Mouse (Mus musculus) heart, embryonic 14.5 days (tissue): ENCODE measurements around the gene Wdsub1. TPM values are rescaled to one million over a fixed set of nuclear protein-coding genes. Genes with fewer than 3 reads are reported as not detected.

Experiments
- ATAC-seq: fragments of 200-750 bp; cut with Nextera tagmentation; 2 replicates; pipeline ENCODE4 v1.8.0; 2017; ENCODE audit warnings: low read depth, moderate TSS enrichment; ENCODE audit not compliant: insufficient number of reproducible peaks, insufficient read depth, low FRiP score
- H3K27ac ChIP-seq, 2 experiments: fragments of 200-500 bp in 1 of 2; fragments of 300-500 bp in 1 of 2; sonication (generic) in 1 of 2; replicated peaks in 1 of 2; 2 replicates each; pipeline ENCODE4 v1.5.1; 2012 to 2014; ENCODE audit warnings: low read depth in 2 of 2, low read length in 2 of 2, control low read depth in 1 of 2, mild to moderate bottlenecking in 1 of 2, mixed read lengths in 1 of 2; ENCODE audit not compliant: control insufficient read depth in 1 of 2, insufficient read depth in 1 of 2
- H3K27me3 ChIP-seq: fragments of 300-500 bp; sonication (generic); 2 replicates; pipeline ENCODE4 v1.6.1; 2014; ENCODE audit warnings: mild to moderate bottlenecking, low read length, control low read depth; ENCODE audit not compliant: control insufficient read depth, insufficient read depth
- H3K36me3 ChIP-seq: fragments of 300-500 bp; sonication (generic); 2 replicates; pipeline ENCODE4 v1.6.1; 2014; ENCODE audit warnings: mild to moderate bottlenecking, control low read depth, low read length, mixed read lengths; ENCODE audit not compliant: control insufficient read depth, insufficient read depth
- H3K4me1 ChIP-seq, 2 experiments: fragments of 200-500 bp in 1 of 2; fragments of 300-500 bp in 1 of 2; sonication (generic) in 1 of 2; 2 replicates each; pipeline ENCODE4 v1.6.1; 2012 to 2014; ENCODE audit warnings: low read length in 2 of 2, control low read depth in 1 of 2, mixed read lengths in 1 of 2; ENCODE audit not compliant: control insufficient read depth in 2 of 2, insufficient read depth in 2 of 2
- H3K4me2 ChIP-seq: fragments of 300-500 bp; sonication (generic); 2 replicates; pipeline ENCODE4 v1.6.1; 2014; ENCODE audit warnings: mild to moderate bottlenecking, low read length
- H3K4me3 ChIP-seq, 2 experiments: fragments of 200-500 bp in 1 of 2; fragments of 300-500 bp in 1 of 2; sonication (generic) in 1 of 2; 2 replicates each; pipeline ENCODE4 v1.5.1; 2012 to 2014; ENCODE audit warnings: low read length in 2 of 2, mild to moderate bottlenecking in 2 of 2, control low read depth in 1 of 2, low read depth in 1 of 2, moderate library complexity in 1 of 2; ENCODE audit not compliant: control insufficient read depth in 1 of 2, insufficient read depth in 1 of 2
- H3K9ac ChIP-seq: fragments of 300-500 bp; sonication (generic); 2 replicates; pipeline ENCODE4 v1.6.1; 2014; ENCODE audit warnings: mild to moderate bottlenecking, low read length
- H3K9me3 ChIP-seq: fragments of 300-500 bp; sonication (generic); 2 replicates; pipeline ENCODE4 v1.6.1; 2016; ENCODE audit warnings: low read length, control low read depth; ENCODE audit not compliant: control insufficient read depth
- WGBS: fragments of 180-500 bp; shearing (Covaris S2); extraction: QIAGEN DNeasy Blood & Tissue Kit; methylation state at CpG from one replicate; pipeline ENCODE4 v1.1.7; 2014; 5-methylcytosine and 5-hydroxymethylcytosine counted together
- polyA plus RNA-seq: library from polyadenylated mRNA; unstranded; fragments of >200 nt; fragmentation: Nextera tagmentation; extraction: Ambion mirVana; gene quantifications from 2 replicates; pipeline ENCODE4 v1.2.1, GENCODE M21; 2014

Wdsub1 gene
- polyA plus RNA-seq, 1 experiment from 2014 or later: 52.4 TPM

DNA sequence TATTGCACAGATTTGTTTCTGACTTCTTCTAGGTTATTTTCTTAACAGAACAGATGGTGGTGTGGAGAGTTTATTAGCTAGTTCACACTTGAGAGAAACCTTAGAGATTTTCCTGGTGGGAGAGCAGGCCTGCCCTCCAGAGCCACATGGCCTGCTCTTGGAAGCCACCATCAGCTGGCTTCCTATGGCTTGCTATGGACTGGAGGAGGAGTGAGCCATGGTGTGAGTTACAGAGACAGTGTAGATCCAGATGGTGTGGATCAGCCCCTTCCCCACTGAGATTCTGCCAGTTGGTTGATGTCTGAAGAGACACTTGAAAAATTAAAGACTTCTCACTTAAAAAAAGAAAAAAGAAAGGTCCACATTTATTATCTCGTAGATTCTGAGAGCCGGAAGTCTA, 61.3 kb downstream of the Wdsub1 start:
- ATAC-seq: no peak
- Histone ChIP-seq H3K27ac (no peak overlapping the region), H3K4me1 (peaks cover 22 to 27% of the 10 kb centered on the region in 2 experiments), H3K36me3 (peaks cover 65% of the 10 kb centered on the region), H3K9ac (no peak overlapping the region), H3K9me3 (no peaks in the 10 kb centered on the region), H3K4me3 (no peak overlapping the region), H3K27me3 (no peaks in the 10 kb centered on the region), H3K4me2 (no peak overlapping the region)
- WGBS: 81% methylated on average over 2 of the region's 2 CpGs

DNA sequence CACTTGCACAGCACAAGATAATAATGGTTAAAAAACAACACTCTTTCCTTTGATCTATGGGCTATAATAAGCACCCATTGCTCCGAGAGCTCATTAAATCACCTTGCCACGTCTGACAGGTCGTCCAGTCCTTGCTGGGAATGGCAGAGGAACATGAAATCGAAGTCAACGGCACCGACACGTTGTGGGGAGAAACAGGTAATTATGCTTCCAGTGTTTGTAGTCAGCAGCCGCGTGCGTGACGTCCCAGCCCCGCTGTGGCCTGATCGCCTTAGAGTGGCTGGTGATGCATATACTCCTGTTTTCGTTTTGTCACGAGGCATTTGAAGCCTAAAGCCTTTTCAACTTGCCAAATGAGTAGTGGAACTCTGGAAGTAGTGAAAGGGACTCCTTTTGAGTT, 62.3 kb downstream of the Wdsub1 start:
- WGBS: 85% methylated on average over 15 of the region's 15 CpGs
- Histone ChIP-seq H3K27me3 (no peaks in the 10 kb centered on the region), H3K27ac (no peak overlapping the region), H3K4me2 (no peak overlapping the region), H3K4me3 (no peak overlapping the region), H3K36me3 (peaks cover 74% of the 10 kb centered on the region), H3K9me3 (no peaks in the 10 kb centered on the region), H3K9ac (no peak overlapping the region), H3K4me1 (peaks cover 21 to 24% of the 10 kb centered on the region in 2 experiments)
- ATAC-seq: no peak

DNA sequence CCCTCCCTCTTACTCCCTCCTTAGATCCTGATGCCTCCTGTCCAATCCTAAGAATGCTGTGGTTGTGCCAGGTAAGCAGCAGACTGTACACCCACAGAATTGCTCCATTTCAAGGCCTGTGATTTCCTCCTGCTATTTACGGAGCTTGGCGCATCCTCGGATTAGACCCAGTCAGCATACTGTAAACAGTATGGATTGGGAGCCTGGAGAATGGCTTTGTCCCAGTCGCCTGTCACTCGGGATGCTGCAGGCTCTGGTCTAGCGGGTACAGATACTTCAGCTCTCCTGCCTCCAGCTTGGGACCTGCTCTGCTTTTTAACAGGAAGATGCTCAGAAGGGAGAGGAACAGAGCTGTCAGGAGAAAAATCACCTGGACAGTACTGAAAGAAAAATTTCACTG, 63.0 kb downstream of the Wdsub1 start:
- H3K4me1 ChIP-seq: peaks cover 15 to 17% of the 10 kb centered on the region in 2 experiments
- no peaks in the 10 kb centered on the region for H3K27me3 ChIP-seq
- H3K27ac ChIP-seq: no peak overlapping the region
- 84% methylated on average over 6 of the region's 6 CpGs for WGBS
- peaks cover 79% of the 10 kb centered on the region for H3K36me3 ChIP-seq
- no peak overlapping the region for H3K4me2 ChIP-seq
- no peaks in the 10 kb centered on the region for H3K9me3 ChIP-seq
- ATAC-seq: no peak
- no peak overlapping the region for H3K4me3 ChIP-seq
- H3K9ac ChIP-seq: no peak overlapping the region

DNA sequence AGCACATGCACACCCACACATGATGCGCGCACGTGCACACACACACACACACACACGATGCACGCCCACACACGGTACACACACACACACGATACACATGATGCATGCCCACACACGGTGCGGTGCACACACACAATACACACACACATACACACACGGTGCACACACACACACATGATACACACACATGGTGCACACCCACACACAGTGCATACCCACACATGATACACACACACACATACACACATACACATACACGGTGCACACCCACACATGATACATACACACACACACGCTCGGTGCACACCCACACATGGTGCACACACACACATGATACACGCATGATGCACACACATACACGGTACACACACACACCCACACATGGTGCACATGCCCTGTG, 63.7 kb downstream of the Wdsub1 start:
- Histone ChIP-seq H3K4me1 (peaks cover 7 to 10% of the 10 kb centered on the region in 2 experiments), H3K9ac (no peak overlapping the region), H3K4me3 (no peak overlapping the region), H3K36me3 (peaks cover 79% of the 10 kb centered on the region), H3K27ac (no peak overlapping the region), H3K4me2 (no peak overlapping the region), H3K9me3 (no peaks in the 10 kb centered on the region), H3K27me3 (no peaks in the 10 kb centered on the region)
- ATAC-seq: no peak
- WGBS: 98% methylated on average over 15 of the region's 15 CpGs

DNA sequence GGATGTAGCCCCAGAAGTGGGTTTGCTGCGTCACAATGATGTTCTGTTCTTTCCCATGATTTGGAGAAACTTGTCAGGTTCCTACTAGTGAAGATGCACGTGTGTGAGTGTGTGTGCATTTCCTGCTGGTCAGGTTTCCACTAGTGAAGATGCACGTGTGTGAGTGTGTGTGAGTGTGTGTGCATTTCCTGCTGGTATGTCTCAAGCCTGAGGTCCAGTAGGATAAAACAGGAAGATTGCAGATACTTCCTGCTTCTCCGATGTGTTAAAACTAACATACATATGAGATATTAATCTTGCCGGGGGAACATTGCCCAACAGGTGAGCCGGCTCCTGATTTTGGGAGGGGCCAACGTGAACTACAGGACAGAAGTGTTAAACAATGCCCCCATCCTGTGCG, 67.4 kb downstream of the Wdsub1 start:
- Histone ChIP-seq H3K27me3 (no peaks in the 10 kb centered on the region), H3K36me3 (peaks cover 72% of the 10 kb centered on the region), H3K27ac (no peak overlapping the region), H3K4me1 (peaks cover 4 to 10% of the 10 kb centered on the region in 2 experiments; a peak in 3 of 4 replicates), H3K9me3 (no peaks in the 10 kb centered on the region), H3K4me3 (no peak overlapping the region), H3K9ac (no peak overlapping the region), H3K4me2 (no peak overlapping the region)
- WGBS: 77% methylated on average over 8 of the region's 8 CpGs
- no peak for ATAC-seq

DNA sequence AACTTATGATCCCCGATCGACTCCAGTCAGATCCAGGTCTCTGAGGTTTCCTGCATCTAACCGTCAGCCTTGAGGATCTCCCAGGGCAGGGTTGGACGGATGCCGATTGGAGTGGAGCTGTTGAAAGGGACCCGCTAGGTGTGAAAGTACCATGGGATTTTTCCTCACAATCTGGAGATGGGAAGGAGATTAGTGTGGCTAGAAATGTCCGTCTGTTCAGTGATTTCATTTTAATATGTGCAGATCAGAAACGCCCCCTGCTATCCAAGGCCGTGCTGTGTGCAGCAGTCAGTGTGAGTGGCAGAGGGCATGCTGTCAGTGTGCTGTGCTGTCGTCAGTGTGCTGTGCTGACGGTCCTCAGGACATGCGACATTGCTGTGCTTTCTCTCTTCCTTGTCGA, 68.9 kb downstream of the Wdsub1 start:
- Histone ChIP-seq H3K9ac (no peak overlapping the region), H3K4me2 (no peak overlapping the region), H3K27me3 (no peaks in the 10 kb centered on the region), H3K4me1 (peaks cover 4 to 10% of the 10 kb centered on the region in 2 experiments; a peak in 3 of 4 replicates), H3K9me3 (no peaks in the 10 kb centered on the region), H3K36me3 (peaks cover 66% of the 10 kb centered on the region), H3K27ac (no peak overlapping the region), H3K4me3 (no peak overlapping the region)
- ATAC-seq: 0 out of 2 replicates have a peak, but pooled peaks have one; percentile 18
- WGBS: 73% methylated on average over 13 of the region's 13 CpGs

DNA sequence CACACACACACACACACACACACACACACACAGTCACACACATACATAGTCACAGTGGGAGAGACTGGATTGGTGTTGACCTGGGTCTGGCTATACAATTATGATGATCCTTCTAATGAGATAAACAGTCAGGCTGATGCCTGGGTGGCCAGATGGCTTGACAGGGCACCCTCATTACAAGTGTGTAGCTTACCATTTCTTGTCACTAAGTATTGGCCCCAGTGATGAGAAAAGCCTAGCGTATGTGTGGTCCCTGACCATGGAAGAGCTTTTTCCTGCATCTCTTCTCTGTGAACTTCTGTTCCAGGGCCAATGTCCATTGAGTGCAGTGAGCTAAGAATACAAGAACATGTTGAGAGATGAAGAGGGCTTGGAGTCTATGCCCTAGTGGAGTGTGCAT, 69.8 kb downstream of the Wdsub1 start:
- Histone ChIP-seq H3K9me3 (no peaks in the 10 kb centered on the region), H3K4me2 (no peak overlapping the region), H3K27me3 (no peaks in the 10 kb centered on the region), H3K4me3 (no peak overlapping the region), H3K27ac (no peak overlapping the region), H3K9ac (no peak overlapping the region), H3K4me1 (peaks cover 4 to 10% of the 10 kb centered on the region in 2 experiments; a peak in 3 of 4 replicates), H3K36me3 (peaks cover 66% of the 10 kb centered on the region)
- ATAC-seq: no peak
- WGBS: 87% methylated on average over 1 of the region's 1 CpGs

DNA sequence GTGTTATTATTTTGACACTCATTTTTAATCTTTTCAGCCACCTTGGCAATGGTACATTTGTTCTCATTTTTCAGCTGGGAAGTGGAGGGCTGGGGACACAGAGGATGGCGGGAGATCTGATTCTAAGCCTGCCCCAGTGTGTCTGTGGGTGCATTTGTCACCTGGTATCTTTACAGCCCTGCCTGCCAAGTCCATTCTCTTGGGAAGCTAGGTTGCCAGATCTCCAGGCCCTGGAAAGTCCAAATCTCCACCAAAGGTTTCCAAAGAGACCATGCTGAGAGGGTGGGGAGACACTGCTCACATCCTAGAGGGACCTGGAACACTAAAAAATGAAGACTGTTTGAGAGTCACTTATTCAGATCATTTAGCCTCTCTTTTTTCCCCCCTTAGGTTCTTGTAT, 71.1 kb downstream of the Wdsub1 start:
- H3K4me2 ChIP-seq: no peak overlapping the region
- no peaks in the 10 kb centered on the region for H3K9me3 ChIP-seq
- 81% methylated on average over 1 of the region's 1 CpGs for WGBS
- H3K36me3 ChIP-seq: peaks cover 67% of the 10 kb centered on the region
- H3K9ac ChIP-seq: no peak overlapping the region
- no peak for ATAC-seq
- H3K27ac ChIP-seq: 0 out of 4 replicates have a peak overlapping the region, but pooled peaks of 1 of the 2 experiments have one; percentile 16
- no peaks in the 10 kb centered on the region for H3K27me3 ChIP-seq
- peaks cover 4 to 10% of the 10 kb centered on the region in 2 experiments; a peak in 3 of 4 replicates for H3K4me1 ChIP-seq
- H3K4me3 ChIP-seq: no peak overlapping the region
